Mouse (Mus musculus): ENCODE results near the gene Tnni1. TPM values are rescaled to one million over a fixed set of nuclear protein-coding genes. Genes with fewer than 3 reads are reported as not detected.

The Tnni1 gene
- total RNA-seq (2014; rRNA removed) (0.46 TPM in 1 of 2 replicates, not detected in the other), polyA plus RNA-seq (2012; rRNA removed) (0.14 TPM in 1 of 2 replicates, not detected in the other)

GRCm38 (mm10) chr1:135778780-135779535 lies at the start of gene Tnni1:
Tnni1 (plus strand) TSS chr1:135779434.
- TF ChIP-seq POLR2A (IDR thresholded peaks at IDR 0.05; ENCODE audit: extremely low read depth, insufficient read depth, low read length), result no peak
- Histone ChIP-seq H3K27ac (replicated peaks; ENCODE audit: insufficient read depth, low read depth, low read length) (no peak within 1 kb of the TSS), H3K36me3 (ENCODE audit: control insufficient read depth, insufficient read depth, low read length) (no peaks in the 10 kb centered on the region), H3K4me1 (ENCODE audit: control insufficient read depth, insufficient read depth, low read length) (no peaks in the 10 kb centered on the region; the same call in 1 of the 2 replicates), H3K27me3 (ENCODE audit: control insufficient read depth, insufficient read depth, low read length) (no peaks in the 10 kb centered on the region), H3K79me2 (ENCODE audit: control insufficient read depth, insufficient read depth, low read length) (no peaks in the 10 kb centered on the region), H3K9ac (ENCODE audit: low read depth, low read length) (no peak within 1 kb of the TSS), H3K4me3 (ENCODE audit: insufficient read depth, low read depth, low read length) (no peak within 1 kb of the TSS)
- WGBS, result 33% methylated on average over 22 of the region's 22 CpGs
- no peak for DNase-seq (ENCODE audit: extremely low read depth, low read depth, low spot score)

- no peak for DNase-seq (ENCODE audit: extremely low read depth, low read depth, low spot score)
- 55% methylated on average over 4 of the region's 4 CpGs for WGBS
Measured at GRCm38 (mm10) chr1:135729821-135730220, 49.4 kb upstream of the Tnni1 start.

GRCm38 (mm10) chr1:135730296-135730695 lies 48.9 kb upstream of the Tnni1 start:
- Histone ChIP-seq H3K79me2 (ENCODE audit: control insufficient read depth, insufficient read depth, low read length) (no peaks in the 10 kb centered on the region), H3K36me3 (ENCODE audit: control insufficient read depth, insufficient read depth, low read length) (no peaks in the 10 kb centered on the region), H3K27ac (replicated peaks; ENCODE audit: insufficient read depth, low read depth, low read length) (no peak overlapping the region), H3K4me3 (ENCODE audit: insufficient read depth, low read depth, low read length) (no peak overlapping the region), H3K9ac (ENCODE audit: low read depth, low read length) (peak overlapping the region; percentile 8; the same call in 1 of the 2 replicates), H3K4me1 (ENCODE audit: control insufficient read depth, insufficient read depth, low read length) (peaks cover 7% of the 10 kb centered on the region; the same call in 1 of the 2 replicates), H3K27me3 (ENCODE audit: control insufficient read depth, insufficient read depth, low read length) (no peaks in the 10 kb centered on the region)
- DNase-seq (ENCODE audit: extremely low read depth, low read depth, low spot score), result no peak
- no peak for TF ChIP-seq POLR2A (IDR thresholded peaks at IDR 0.05; ENCODE audit: extremely low read depth, insufficient read depth, low read length)
- WGBS, result 56% methylated on average over 3 of the region's 3 CpGs

More at GRCm38 (mm10) chr1:135729821-135730220, 49.4 kb upstream of the Tnni1 start:
- no peaks in the 10 kb centered on the region for H3K36me3 ChIP-seq (ENCODE audit: control insufficient read depth, insufficient read depth, low read length)
- H3K4me3 ChIP-seq (ENCODE audit: insufficient read depth, low read depth, low read length), result peak overlapping the region; percentile 20; the same call in 1 of the 2 replicates
- peak overlapping the region; percentile 64 for H3K27ac ChIP-seq (replicated peaks; ENCODE audit: insufficient read depth, low read depth, low read length)
- no peaks in the 10 kb centered on the region for H3K79me2 ChIP-seq (ENCODE audit: control insufficient read depth, insufficient read depth, low read length)
- TF ChIP-seq CTCF (IDR thresholded peaks at IDR 0.05; ENCODE audit: low read depth, low read length) (no peak), POLR2A (IDR thresholded peaks at IDR 0.05; ENCODE audit: extremely low read depth, insufficient read depth, low read length) (no peak)
- peak overlapping the region; percentile 81; the same call in 1 of the 2 replicates for H3K9ac ChIP-seq (ENCODE audit: low read depth, low read length)
- peaks cover 6% of the 10 kb centered on the region; the same call in 1 of the 2 replicates for H3K4me1 ChIP-seq (ENCODE audit: control insufficient read depth, insufficient read depth, low read length)
- no peaks in the 10 kb centered on the region for H3K27me3 ChIP-seq (ENCODE audit: control insufficient read depth, insufficient read depth, low read length)

DNA sequence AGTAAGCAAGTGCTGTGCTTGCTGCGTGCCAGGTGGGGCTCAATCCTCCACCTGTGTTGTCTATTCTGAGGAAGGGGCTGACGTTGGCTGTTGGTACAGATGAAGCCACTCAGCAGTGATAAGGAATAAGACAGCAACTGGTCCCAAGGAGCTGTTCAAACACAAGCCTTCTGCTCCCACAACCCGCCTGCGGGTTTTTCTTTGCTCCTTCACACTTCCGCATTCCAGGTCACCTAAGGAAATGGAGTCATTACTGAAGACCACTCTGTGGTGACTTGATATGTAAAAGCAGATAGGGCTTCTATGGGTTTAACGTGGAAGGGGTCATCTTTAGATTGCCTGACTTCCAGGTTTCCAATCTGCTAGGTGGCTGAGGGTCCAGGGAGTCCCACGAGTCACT lies 47.8 kb upstream of the Tnni1 start:
- DNase-seq (ENCODE audit: extremely low read depth, low read depth, low spot score), result no peak
- no peaks in the 10 kb centered on the region for H3K79me2 ChIP-seq (ENCODE audit: control insufficient read depth, insufficient read depth, low read length)
- no peaks in the 10 kb centered on the region for H3K27me3 ChIP-seq (ENCODE audit: control insufficient read depth, insufficient read depth, low read length)
- no peak for TF ChIP-seq CTCF (IDR thresholded peaks at IDR 0.05; ENCODE audit: low read depth, low read length)
- TF ChIP-seq POLR2A (IDR thresholded peaks at IDR 0.05; ENCODE audit: extremely low read depth, insufficient read depth, low read length), result no peak
- peak overlapping the region; percentile 20; the same call in 1 of the 2 replicates for H3K27ac ChIP-seq (replicated peaks; ENCODE audit: insufficient read depth, low read depth, low read length)
- H3K36me3 ChIP-seq (ENCODE audit: control insufficient read depth, insufficient read depth, low read length), result no peaks in the 10 kb centered on the region
- WGBS, result 72% methylated on average over 7 of the region's 7 CpGs
- H3K9ac ChIP-seq (ENCODE audit: low read depth, low read length), result no peak overlapping the region
- peaks cover 10% of the 10 kb centered on the region; the same call in 1 of the 2 replicates for H3K4me1 ChIP-seq (ENCODE audit: control insufficient read depth, insufficient read depth, low read length)
- H3K4me3 ChIP-seq (ENCODE audit: insufficient read depth, low read depth, low read length), result no peak overlapping the region

- Histone ChIP-seq H3K4me3 (ENCODE audit: insufficient read depth, low read depth, low read length) (no peak overlapping the region), H3K36me3 (ENCODE audit: control insufficient read depth, insufficient read depth, low read length) (no peaks in the 10 kb centered on the region), H3K79me2 (ENCODE audit: control insufficient read depth, insufficient read depth, low read length) (no peaks in the 10 kb centered on the region), H3K9ac (ENCODE audit: low read depth, low read length) (no peak overlapping the region), H3K27ac (replicated peaks; ENCODE audit: insufficient read depth, low read depth, low read length) (no peak overlapping the region; the same call in 1 of the 2 replicates), H3K27me3 (ENCODE audit: control insufficient read depth, insufficient read depth, low read length) (no peaks in the 10 kb centered on the region), H3K4me1 (ENCODE audit: control insufficient read depth, insufficient read depth, low read length) (peaks cover 10% of the 10 kb centered on the region; the same call in 1 of the 2 replicates)
- WGBS, result 80% methylated on average over 11 of the region's 11 CpGs
- TF ChIP-seq CTCF (IDR thresholded peaks at IDR 0.05; ENCODE audit: low read depth, low read length), result no peak
- TF ChIP-seq POLR2A (IDR thresholded peaks at IDR 0.05; ENCODE audit: extremely low read depth, insufficient read depth, low read length), result no peak
- DNase-seq (ENCODE audit: extremely low read depth, low read depth, low spot score), result no peak
Measured at GRCm38 (mm10) chr1:135731897-135732684, 47.1 kb upstream of the Tnni1 start.
